Mouse (Mus musculus): ENCODE data around the gene Katnb1. TPM values are rescaled to one million over a fixed set of nuclear protein-coding genes. Genes with fewer than 3 reads are reported as not detected.
A peak's percentile ranks its signal among the peaks of the same experiment; 100 is the strongest.

The Katnb1 gene
- polyA plus RNA-seq, 1 experiment, result 2.6 TPM

GRCm38 (mm10) chr8:95141469-95142074 lies 60.6 kb downstream of the Katnb1 start:
- Histone ChIP-seq H3K27me3 (ENCODE audit: control insufficient read depth) (peaks cover 62% of the 10 kb centered on the region), H3K9me3 (ENCODE audit: control insufficient read depth, low read length) (no peaks in the 10 kb centered on the region), H3K4me3 (replicated peaks) (peak overlapping the region; percentile 50), H3K4me1 (ENCODE audit: control insufficient read depth) (peaks cover 2% of the 10 kb centered on the region; the same call in 1 of the 2 replicates), H3K36me3 (ENCODE audit: control insufficient read depth) (no peaks in the 10 kb centered on the region)
- TF ChIP-seq TAL1 (IDR thresholded peaks at IDR 0.05; ENCODE audit: low read length) (no peak), GATA1 (IDR thresholded peaks at IDR 0.05; ENCODE audit: low read length) (no peak)

- no peaks in the 10 kb centered on the region for H3K9me3 ChIP-seq (ENCODE audit: control insufficient read depth, low read length)
- TF ChIP-seq TAL1 (IDR thresholded peaks at IDR 0.05; ENCODE audit: low read length), result no peak
- H3K4me3 ChIP-seq (replicated peaks), result peak overlapping the region; percentile 50
- H3K36me3 ChIP-seq (ENCODE audit: control insufficient read depth), result no peaks in the 10 kb centered on the region
- peaks cover 56% of the 10 kb centered on the region for H3K27me3 ChIP-seq (ENCODE audit: control insufficient read depth)
- H3K4me1 ChIP-seq (ENCODE audit: control insufficient read depth), result peaks cover 2% of the 10 kb centered on the region; the same call in 1 of the 2 replicates
These were observed 61.3 kb downstream of the Katnb1 start for GRCm38 (mm10) chr8:95142075-95142831.

- Histone ChIP-seq H3K27me3 (ENCODE audit: control insufficient read depth) (peaks cover 46% of the 10 kb centered on the region), H3K4me3 (replicated peaks) (peak overlapping the region; percentile 50), H3K4me1 (ENCODE audit: control insufficient read depth) (peaks cover 2% of the 10 kb centered on the region; the same call in 1 of the 2 replicates), H3K36me3 (ENCODE audit: control insufficient read depth) (no peaks in the 10 kb centered on the region), H3K9me3 (ENCODE audit: control insufficient read depth, low read length) (no peaks in the 10 kb centered on the region)
- TF ChIP-seq TAL1 (IDR thresholded peaks at IDR 0.05; ENCODE audit: low read length), result no peak
These were observed 62.2 kb downstream of the Katnb1 start for GRCm38 (mm10) chr8:95142985-95143804.

- H3K4me1 ChIP-seq (ENCODE audit: control insufficient read depth), result peaks cover 2% of the 10 kb centered on the region; the same call in 1 of the 2 replicates
- peaks cover 41% of the 10 kb centered on the region for H3K27me3 ChIP-seq (ENCODE audit: control insufficient read depth)
- H3K36me3 ChIP-seq (ENCODE audit: control insufficient read depth), result no peaks in the 10 kb centered on the region
- TF ChIP-seq GATA1 (IDR thresholded peaks at IDR 0.05; ENCODE audit: low read length) (no peak), TAL1 (IDR thresholded peaks at IDR 0.05; ENCODE audit: low read length) (no peak)
- no peak overlapping the region for H3K4me3 ChIP-seq (replicated peaks)
- H3K9me3 ChIP-seq (ENCODE audit: control insufficient read depth, low read length), result no peaks in the 10 kb centered on the region
These were observed 63.0 kb downstream of the Katnb1 start for GRCm38 (mm10) chr8:95143805-95144630.

GRCm38 (mm10) chr8:95144631-95145015 lies 63.6 kb downstream of the Katnb1 start:
- H3K4me3 ChIP-seq (replicated peaks), result no peak overlapping the region
- no peaks in the 10 kb centered on the region for H3K36me3 ChIP-seq (ENCODE audit: control insufficient read depth)
- no peaks in the 10 kb centered on the region for H3K9me3 ChIP-seq (ENCODE audit: control insufficient read depth, low read length)
- H3K27me3 ChIP-seq (ENCODE audit: control insufficient read depth), result peaks cover 41% of the 10 kb centered on the region
- peaks cover 2% of the 10 kb centered on the region; the same call in 1 of the 2 replicates for H3K4me1 ChIP-seq (ENCODE audit: control insufficient read depth)
- no peak for TF ChIP-seq GATA1 (IDR thresholded peaks at IDR 0.05; ENCODE audit: low read length)
- TF ChIP-seq TAL1 (IDR thresholded peaks at IDR 0.05; ENCODE audit: low read length), result no peak

- peaks cover 2% of the 10 kb centered on the region; the same call in 1 of the 2 replicates for H3K4me1 ChIP-seq (ENCODE audit: control insufficient read depth)
- no peak for TF ChIP-seq GATA1 (IDR thresholded peaks at IDR 0.05; ENCODE audit: low read length)
- TF ChIP-seq TAL1 (IDR thresholded peaks at IDR 0.05; ENCODE audit: low read length), result no peak
- H3K9me3 ChIP-seq (ENCODE audit: control insufficient read depth, low read length), result no peaks in the 10 kb centered on the region
- H3K4me3 ChIP-seq (replicated peaks), result no peak overlapping the region
- H3K36me3 ChIP-seq (ENCODE audit: control insufficient read depth), result no peaks in the 10 kb centered on the region
- H3K27me3 ChIP-seq (ENCODE audit: control insufficient read depth), result peaks cover 28% of the 10 kb centered on the region
These were observed 65.2 kb downstream of the Katnb1 start for GRCm38 (mm10) chr8:95146044-95146745.

- TF ChIP-seq TAL1 (IDR thresholded peaks at IDR 0.05; ENCODE audit: low read length), result no peak
- TF ChIP-seq GATA1 (IDR thresholded peaks at IDR 0.05; ENCODE audit: low read length), result no peak
- H3K4me1 ChIP-seq (ENCODE audit: control insufficient read depth), result peaks cover 2% of the 10 kb centered on the region; the same call in 1 of the 2 replicates
- H3K4me3 ChIP-seq (replicated peaks), result no peak overlapping the region
- no peaks in the 10 kb centered on the region for H3K36me3 ChIP-seq (ENCODE audit: control insufficient read depth)
- H3K9me3 ChIP-seq (ENCODE audit: control insufficient read depth, low read length), result no peaks in the 10 kb centered on the region
- peaks cover 21% of the 10 kb centered on the region for H3K27me3 ChIP-seq (ENCODE audit: control insufficient read depth)
These were observed 65.9 kb downstream of the Katnb1 start for GRCm38 (mm10) chr8:95146846-95147245.

GRCm38 (mm10) chr8:95149426-95149825 lies 68.4 kb downstream of the Katnb1 start:
- Histone ChIP-seq H3K36me3 (ENCODE audit: control insufficient read depth) (no peaks in the 10 kb centered on the region), H3K4me3 (replicated peaks) (no peak overlapping the region), H3K4me1 (ENCODE audit: control insufficient read depth) (no peaks in the 10 kb centered on the region), H3K27me3 (ENCODE audit: control insufficient read depth) (peaks cover 2% of the 10 kb centered on the region; the same call in 1 of the 2 replicates), H3K9me3 (ENCODE audit: control insufficient read depth, low read length) (no peaks in the 10 kb centered on the region)
- TF ChIP-seq TAL1 (IDR thresholded peaks at IDR 0.05; ENCODE audit: low read length) (no peak), GATA1 (IDR thresholded peaks at IDR 0.05; ENCODE audit: low read length) (no peak)
